Mouse (Mus musculus): ENCODE results near the gene Lpo. TPM values are rescaled to one million over a fixed set of nuclear protein-coding genes. Genes with fewer than 3 reads are reported as not detected.
"Not testable (repeated sequence)": the region's sequence is repeated elsewhere in the genome, so short reads cannot be mapped to it uniquely, and the experiment has no call there.

The Lpo gene
- polyA plus RNA-seq (2015; fragmentation: Nextera tagmentation; extraction: Ambion mirVana) = 0.92 and 1.1 TPM in 2 replicates

DNA sequence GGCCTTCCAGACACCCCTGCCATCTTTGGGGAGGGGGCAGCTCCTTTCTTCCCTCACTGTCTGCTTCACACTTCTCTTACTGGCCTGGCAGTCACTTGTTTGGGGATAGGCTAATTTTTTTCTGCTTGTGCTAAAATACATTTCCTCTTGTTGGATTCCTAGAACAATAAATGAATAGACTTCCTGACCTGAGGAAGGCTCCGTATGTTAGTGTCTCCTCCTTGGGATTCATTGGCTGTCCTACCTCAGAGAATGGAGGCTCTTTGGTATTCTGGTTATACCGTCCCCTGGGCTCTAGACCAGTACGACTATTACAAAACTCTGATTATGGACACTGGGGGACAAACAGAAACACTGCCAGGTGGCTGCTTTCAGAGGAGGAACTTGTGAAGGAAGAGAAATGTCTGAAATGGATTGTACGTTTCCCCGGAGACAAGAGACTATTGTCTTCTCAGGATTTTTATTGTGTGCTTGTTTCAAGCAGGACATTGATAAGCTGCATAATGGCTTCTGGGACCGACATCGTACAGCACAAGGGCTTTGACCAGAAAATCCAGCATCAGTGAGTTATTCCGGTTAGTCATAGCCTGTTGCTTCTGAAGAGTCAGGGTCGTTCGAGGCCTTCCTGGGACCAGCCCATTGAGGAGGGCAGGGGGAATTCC lies at the start of gene Lpo:
Gene Lpo (minus strand): TSS at position 51 of the 662 bp plus-strand sequence.
- WGBS = 64% methylated on average over 10 of the region's 10 CpGs
- no peak within 1 kb of the TSS for H3K27ac ChIP-seq (ENCODE audit: low read length)
- H3K27me3 ChIP-seq (ENCODE audit: control insufficient read depth, insufficient read depth, low read length) = peaks cover 7% of the 10 kb centered on the region
- no peak within 1 kb of the TSS for H3K9ac ChIP-seq (ENCODE audit: low read length)
- ATAC-seq (replicated peaks; ENCODE audit: extremely low read depth, insufficient read depth, low FRiP score) = no peak
- no peak within 1 kb of the TSS for H3K4me2 ChIP-seq (ENCODE audit: low read depth, low read length)
- H3K4me3 ChIP-seq (ENCODE audit: low read length) = no peak within 1 kb of the TSS
- no peaks in the 10 kb centered on the region for H3K9me3 ChIP-seq (replicated peaks; ENCODE audit: control insufficient read depth, low read length)
- no peaks in the 10 kb centered on the region for H3K4me1 ChIP-seq (ENCODE audit: control insufficient read depth, insufficient read depth, low read length)
- H3K36me3 ChIP-seq (ENCODE audit: control insufficient read depth, insufficient read depth) = no peaks in the 10 kb centered on the region

- ATAC-seq (replicated peaks; ENCODE audit: extremely low read depth, insufficient read depth, low FRiP score) = no peak
- Histone ChIP-seq H3K27ac (ENCODE audit: low read length) (no peak within 1 kb of the TSS), H3K9me3 (replicated peaks; ENCODE audit: control insufficient read depth, low read length) (no peaks in the 10 kb centered on the region), H3K4me2 (ENCODE audit: low read depth, low read length) (no peak within 1 kb of the TSS), H3K4me1 (ENCODE audit: control insufficient read depth, insufficient read depth, low read length) (no peaks in the 10 kb centered on the region), H3K36me3 (ENCODE audit: control insufficient read depth, insufficient read depth) (no peaks in the 10 kb centered on the region), H3K9ac (ENCODE audit: low read length) (no peak within 1 kb of the TSS), H3K4me3 (ENCODE audit: low read length) (no peak within 1 kb of the TSS), H3K27me3 (ENCODE audit: control insufficient read depth, insufficient read depth, low read length) (peaks cover 3% of the 10 kb centered on the region)
- 80% methylated on average over 6 of the region's 6 CpGs for WGBS
These were observed 47.3 kb upstream of the Lpo start, which contains the start of gene Epx for GRCm38 (mm10) chr11:87875436-87875835. TSS of gene Epx (minus strand) at chr11:87875536.

GRCm38 (mm10) chr11:87871766-87872165 lies 43.7 kb upstream of the Lpo start:
- no peaks in the 10 kb centered on the region for H3K4me1 ChIP-seq (ENCODE audit: control insufficient read depth, insufficient read depth, low read length)
- no peak for ATAC-seq (replicated peaks; ENCODE audit: extremely low read depth, insufficient read depth, low FRiP score)
- H3K9me3 ChIP-seq (replicated peaks; ENCODE audit: control insufficient read depth, low read length) = no peaks in the 10 kb centered on the region
- WGBS = 33% methylated on average over 8 of the region's 8 CpGs
- no peak overlapping the region for H3K4me2 ChIP-seq (ENCODE audit: low read depth, low read length)
- H3K27me3 ChIP-seq (ENCODE audit: control insufficient read depth, insufficient read depth, low read length) = peaks cover 3% of the 10 kb centered on the region
- no peak overlapping the region for H3K27ac ChIP-seq (ENCODE audit: low read length)
- H3K9ac ChIP-seq (ENCODE audit: low read length) = no peak overlapping the region
- no peak overlapping the region for H3K4me3 ChIP-seq (ENCODE audit: low read length)
- no peaks in the 10 kb centered on the region for H3K36me3 ChIP-seq (ENCODE audit: control insufficient read depth, insufficient read depth)

DNA sequence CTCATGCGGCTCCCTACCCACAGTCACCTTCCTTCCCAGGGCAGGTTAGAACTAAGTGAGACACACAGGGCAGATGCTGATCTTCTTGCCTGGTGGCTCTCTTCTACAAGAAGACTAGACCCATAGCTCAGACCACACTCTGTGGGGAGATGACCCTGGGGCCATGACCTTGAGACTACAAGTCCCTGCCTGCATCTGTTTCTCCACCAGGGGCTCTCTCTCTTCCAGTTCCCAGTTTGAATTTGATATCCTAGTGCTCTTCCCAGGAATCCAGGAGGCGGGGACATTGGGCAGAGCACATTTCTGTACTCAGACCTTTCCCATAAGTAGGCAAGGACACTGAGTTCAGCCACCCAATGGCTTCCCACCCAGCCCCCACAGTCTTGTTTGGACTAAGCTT lies 42.0 kb upstream of the Lpo start:
- no peaks in the 10 kb centered on the region for H3K36me3 ChIP-seq (ENCODE audit: control insufficient read depth, insufficient read depth)
- peaks cover 3% of the 10 kb centered on the region for H3K27me3 ChIP-seq (ENCODE audit: control insufficient read depth, insufficient read depth, low read length)
- H3K9ac ChIP-seq (ENCODE audit: low read length) = no peak overlapping the region
- no peak overlapping the region for H3K4me2 ChIP-seq (ENCODE audit: low read depth, low read length)
- H3K9me3 ChIP-seq (replicated peaks; ENCODE audit: control insufficient read depth, low read length) = no peaks in the 10 kb centered on the region
- H3K4me3 ChIP-seq (ENCODE audit: low read length) = no peak overlapping the region
- no peak for ATAC-seq (replicated peaks; ENCODE audit: extremely low read depth, insufficient read depth, low FRiP score)
- no peaks in the 10 kb centered on the region for H3K4me1 ChIP-seq (ENCODE audit: control insufficient read depth, insufficient read depth, low read length)
- 83% methylated on average over 2 of the region's 2 CpGs for WGBS
- H3K27ac ChIP-seq (ENCODE audit: low read length) = no peak overlapping the region

DNA sequence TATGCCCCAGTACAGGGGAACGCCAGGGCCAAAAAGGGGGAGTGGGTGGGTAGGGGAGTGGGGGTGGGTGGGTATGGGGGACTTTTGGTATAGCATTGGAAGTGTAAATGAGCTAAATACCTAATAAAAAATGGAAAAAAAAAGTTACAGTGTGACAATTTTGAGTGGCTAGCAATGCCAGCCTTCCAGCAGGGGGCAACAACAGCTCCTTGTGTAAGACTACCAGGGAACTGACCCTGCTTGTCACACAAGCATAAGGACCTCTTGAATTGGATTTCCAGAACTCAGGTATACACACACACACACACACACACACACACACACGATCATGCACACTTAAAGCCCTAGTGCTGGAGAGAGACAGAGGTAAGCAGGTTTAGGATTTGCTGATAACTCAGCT lies 38.8 kb upstream of the Lpo start:
- not testable (repeated sequence) for H3K4me1 ChIP-seq (ENCODE audit: control insufficient read depth, insufficient read depth, low read length); H3K4me3 ChIP-seq (ENCODE audit: low read length); H3K9me3 ChIP-seq (replicated peaks; ENCODE audit: control insufficient read depth, low read length); ATAC-seq (replicated peaks; ENCODE audit: extremely low read depth, insufficient read depth, low FRiP score); H3K4me2 ChIP-seq (ENCODE audit: low read depth, low read length); H3K36me3 ChIP-seq (ENCODE audit: control insufficient read depth, insufficient read depth); H3K9ac ChIP-seq (ENCODE audit: low read length); H3K27ac ChIP-seq (ENCODE audit: low read length); H3K27me3 ChIP-seq (ENCODE audit: control insufficient read depth, insufficient read depth, low read length)
- 79% methylated on average over 1 of the region's 2 CpGs for WGBS

GRCm38 (mm10) chr11:87862805-87863204 lies 34.7 kb upstream of the Lpo start:
- peaks cover 8% of the 10 kb centered on the region for H3K4me1 ChIP-seq (ENCODE audit: control insufficient read depth, insufficient read depth, low read length)
- 90% methylated on average over 13 of the region's 13 CpGs for WGBS
- no peak overlapping the region for H3K27ac ChIP-seq (ENCODE audit: low read length)
- H3K9ac ChIP-seq (ENCODE audit: low read length) = no peak overlapping the region
- no peak overlapping the region for H3K4me3 ChIP-seq (ENCODE audit: low read length)
- peaks cover 2% of the 10 kb centered on the region; the same call in 1 of the 2 replicates for H3K27me3 ChIP-seq (ENCODE audit: control insufficient read depth, insufficient read depth, low read length)
- ATAC-seq (replicated peaks; ENCODE audit: extremely low read depth, insufficient read depth, low FRiP score) = no peak
- H3K36me3 ChIP-seq (ENCODE audit: control insufficient read depth, insufficient read depth) = 0 out of 2 replicates have a peak, but pooled peaks cover 6% of the 10 kb centered on the region
- H3K9me3 ChIP-seq (replicated peaks; ENCODE audit: control insufficient read depth, low read length) = no peaks in the 10 kb centered on the region
- H3K4me2 ChIP-seq (ENCODE audit: low read depth, low read length) = no peak overlapping the region

GRCm38 (mm10) chr11:87860426-87860825 lies 32.3 kb upstream of the Lpo start:
- H3K36me3 ChIP-seq (ENCODE audit: control insufficient read depth, insufficient read depth) = 0 out of 2 replicates have a peak, but pooled peaks cover 9% of the 10 kb centered on the region
- H3K4me3 ChIP-seq (ENCODE audit: low read length) = no peak overlapping the region
- 89% methylated on average over 9 of the region's 9 CpGs for WGBS
- no peaks in the 10 kb centered on the region for H3K9me3 ChIP-seq (replicated peaks; ENCODE audit: control insufficient read depth, low read length)
- ATAC-seq (replicated peaks; ENCODE audit: extremely low read depth, insufficient read depth, low FRiP score) = no peak
- H3K4me2 ChIP-seq (ENCODE audit: low read depth, low read length) = no peak overlapping the region
- peaks cover 2% of the 10 kb centered on the region; the same call in 1 of the 2 replicates for H3K27me3 ChIP-seq (ENCODE audit: control insufficient read depth, insufficient read depth, low read length)
- peaks cover 8% of the 10 kb centered on the region for H3K4me1 ChIP-seq (ENCODE audit: control insufficient read depth, insufficient read depth, low read length)
- no peak overlapping the region for H3K9ac ChIP-seq (ENCODE audit: low read length)
- H3K27ac ChIP-seq (ENCODE audit: low read length) = no peak overlapping the region

- peak; percentile 78 for ATAC-seq (replicated peaks; ENCODE audit: extremely low read depth, insufficient read depth, low FRiP score)
- Histone ChIP-seq H3K4me1 (ENCODE audit: control insufficient read depth, insufficient read depth, low read length) (peaks cover 8% of the 10 kb centered on the region), H3K36me3 (ENCODE audit: control insufficient read depth, insufficient read depth) (0 out of 2 replicates have a peak, but pooled peaks cover 9% of the 10 kb centered on the region), H3K27ac (ENCODE audit: low read length) (no peak overlapping the region), H3K4me3 (ENCODE audit: low read length) (no peak overlapping the region), H3K9me3 (replicated peaks; ENCODE audit: control insufficient read depth, low read length) (no peaks in the 10 kb centered on the region), H3K27me3 (ENCODE audit: control insufficient read depth, insufficient read depth, low read length) (peaks cover 2% of the 10 kb centered on the region; the same call in 1 of the 2 replicates), H3K4me2 (ENCODE audit: low read depth, low read length) (no peak overlapping the region), H3K9ac (ENCODE audit: low read length) (no peak overlapping the region)
- WGBS = 64% methylated on average over 11 of the region's 11 CpGs
These were observed 31.2 kb upstream of the Lpo start for GRCm38 (mm10) chr11:87859273-87859672.

- Histone ChIP-seq H3K27ac (ENCODE audit: low read length) (no peak overlapping the region), H3K4me2 (ENCODE audit: low read depth, low read length) (no peak overlapping the region), H3K4me1 (ENCODE audit: control insufficient read depth, insufficient read depth, low read length) (peaks cover 9% of the 10 kb centered on the region), H3K9me3 (replicated peaks; ENCODE audit: control insufficient read depth, low read length) (no peaks in the 10 kb centered on the region), H3K9ac (ENCODE audit: low read length) (no peak overlapping the region), H3K4me3 (ENCODE audit: low read length) (no peak overlapping the region), H3K27me3 (ENCODE audit: control insufficient read depth, insufficient read depth, low read length) (no peaks in the 10 kb centered on the region), H3K36me3 (ENCODE audit: control insufficient read depth, insufficient read depth) (0 out of 2 replicates have a peak, but pooled peaks cover 3% of the 10 kb centered on the region)
- 81% methylated on average over 7 of the region's 7 CpGs for WGBS
- ATAC-seq (replicated peaks; ENCODE audit: extremely low read depth, insufficient read depth, low FRiP score) = no peak
These were observed 26.5 kb upstream of the Lpo start for GRCm38 (mm10) chr11:87854550-87854949.
